Mouse (Mus musculus): ENCODE results near the gene Mgmt.

The Mgmt gene

DNA sequence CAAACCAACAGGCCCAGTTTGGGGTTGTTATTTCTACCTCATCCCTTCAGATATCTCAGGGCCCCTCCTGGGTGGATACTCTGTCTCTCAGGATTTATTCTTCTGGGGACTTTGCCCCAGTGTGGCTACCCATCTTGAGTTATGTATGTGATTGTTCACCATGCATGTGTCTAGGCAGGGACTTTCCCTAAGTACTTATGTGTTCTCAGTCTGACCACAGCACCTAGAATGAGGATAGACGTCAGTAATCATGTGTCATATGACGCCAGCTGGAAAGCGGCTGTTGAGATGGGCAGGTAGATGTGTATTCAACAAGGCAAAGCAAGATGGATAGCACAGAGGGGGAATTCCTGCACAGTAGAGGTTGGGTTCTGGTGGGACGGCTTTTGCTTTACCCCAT lies 217.7 kb downstream of the Mgmt start:
- no peak for DNase-seq (ENCODE audit: low spot score in 2 of 2)

DNA sequence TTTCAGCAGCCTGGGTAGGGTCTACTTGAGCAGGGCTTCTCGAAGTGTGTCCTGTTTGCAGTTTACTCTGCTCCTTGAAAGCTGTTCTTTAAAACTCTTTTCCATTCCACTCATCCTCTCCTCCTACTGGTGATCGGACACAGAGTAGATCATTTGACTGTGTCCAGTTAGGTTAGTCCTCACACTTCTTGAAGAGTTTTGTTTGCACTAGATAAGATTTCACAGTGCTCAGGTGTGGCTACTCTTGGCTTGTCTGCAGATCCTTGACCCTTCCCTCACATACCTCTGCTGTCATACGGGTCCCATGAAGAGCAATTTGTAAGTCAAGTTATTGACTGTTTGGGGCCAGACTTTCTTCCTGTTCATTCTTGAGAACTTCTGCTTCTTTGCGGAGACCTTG lies 221.8 kb downstream of the Mgmt start:
- no peak for DNase-seq (ENCODE audit: low spot score in 2 of 2)

DNA sequence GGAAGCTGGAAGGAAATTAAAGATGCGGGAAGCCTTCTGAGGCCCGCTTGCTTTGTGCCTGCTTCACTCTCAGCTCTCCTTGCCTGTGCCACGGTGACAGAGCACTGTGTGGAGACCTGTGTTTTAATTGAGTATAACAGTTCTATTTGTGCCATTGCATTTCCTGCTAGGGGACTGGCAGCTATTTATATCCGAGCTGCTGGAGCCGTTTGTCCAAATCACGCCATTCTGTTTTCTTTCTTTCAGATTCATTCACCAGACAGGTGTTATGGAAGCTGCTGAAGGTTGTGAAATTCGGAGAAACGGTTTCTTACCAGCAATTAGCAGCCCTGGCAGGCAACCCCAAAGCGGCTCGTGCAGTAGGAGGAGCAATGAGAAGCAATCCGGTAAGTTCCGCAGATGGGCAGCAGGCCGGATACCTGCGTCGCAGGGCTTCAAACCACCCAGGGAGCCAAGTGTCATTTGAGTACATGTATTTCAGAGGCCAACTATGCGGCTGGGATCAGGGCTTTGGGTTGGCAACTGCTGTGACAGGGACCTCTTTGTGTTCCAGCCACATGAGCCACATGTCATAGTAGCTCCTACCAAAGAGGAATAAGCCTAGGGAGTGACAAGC lies 226.9 kb downstream of the Mgmt start:
- DNase-seq (ENCODE audit: low spot score in 2 of 2) = no peak

DNA sequence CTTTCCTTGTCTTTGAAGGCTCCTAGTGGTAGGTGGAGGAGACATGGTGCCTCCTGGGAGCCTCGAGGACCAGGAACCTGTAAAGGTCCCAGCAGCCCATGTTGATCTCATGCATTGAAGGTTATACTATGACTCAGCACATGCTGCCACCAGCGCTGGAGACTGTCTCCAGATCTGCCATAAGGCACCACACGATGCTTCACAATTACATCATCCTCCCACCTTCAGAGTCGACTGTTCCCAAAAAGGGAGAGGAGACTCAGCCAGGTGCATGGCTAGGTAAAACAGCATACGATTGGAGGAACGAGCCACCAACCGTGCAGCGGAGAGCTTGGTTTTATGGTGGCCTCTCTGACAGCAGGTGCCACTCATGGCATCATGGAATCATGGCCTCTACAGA lies 234.3 kb downstream of the Mgmt start:
- no peak for DNase-seq (ENCODE audit: low spot score in 2 of 2)

DNA sequence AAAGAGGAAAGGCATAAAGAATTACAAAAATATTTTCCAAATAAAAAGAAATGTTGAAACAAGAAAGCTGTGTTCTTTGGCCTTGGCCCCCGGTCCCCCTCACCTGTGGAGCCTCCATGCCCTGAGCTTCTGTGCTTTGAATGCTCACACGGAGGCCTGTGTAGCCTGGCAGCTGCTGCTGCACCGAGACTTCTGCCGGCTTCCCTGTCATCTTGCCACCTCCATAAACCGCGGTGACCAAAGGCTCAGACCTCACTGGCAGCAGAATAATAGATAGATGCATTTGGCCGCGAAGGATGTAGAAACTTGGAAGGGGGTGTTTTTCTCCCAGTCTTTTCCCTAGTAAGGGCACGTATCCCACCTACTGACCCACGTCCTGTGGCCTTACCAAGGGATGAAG lies 235.8 kb downstream of the Mgmt start:
- no peak for DNase-seq (ENCODE audit: low spot score in 2 of 2)

DNA sequence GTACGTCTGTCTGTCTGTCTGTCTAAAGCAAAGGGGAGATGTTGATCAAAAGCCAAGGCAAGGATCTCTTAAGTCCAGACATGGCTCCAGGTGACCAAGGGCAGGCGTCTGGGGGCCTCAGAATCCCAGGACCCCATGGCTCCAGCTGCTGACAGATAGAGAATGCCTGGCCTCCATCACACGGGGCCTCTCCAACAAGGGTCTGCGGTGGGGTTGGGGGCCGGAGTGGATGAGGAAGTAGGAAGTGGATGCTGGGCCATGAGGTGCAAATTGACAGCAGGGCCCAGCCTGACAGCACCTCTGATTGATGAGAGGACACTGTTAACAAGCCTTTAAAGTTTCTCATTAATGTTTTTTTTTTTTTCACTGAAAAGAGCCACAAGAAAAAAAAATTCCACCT lies 237.5 kb downstream of the Mgmt start:
- no peak for DNase-seq (ENCODE audit: low spot score in 2 of 2)

DNA sequence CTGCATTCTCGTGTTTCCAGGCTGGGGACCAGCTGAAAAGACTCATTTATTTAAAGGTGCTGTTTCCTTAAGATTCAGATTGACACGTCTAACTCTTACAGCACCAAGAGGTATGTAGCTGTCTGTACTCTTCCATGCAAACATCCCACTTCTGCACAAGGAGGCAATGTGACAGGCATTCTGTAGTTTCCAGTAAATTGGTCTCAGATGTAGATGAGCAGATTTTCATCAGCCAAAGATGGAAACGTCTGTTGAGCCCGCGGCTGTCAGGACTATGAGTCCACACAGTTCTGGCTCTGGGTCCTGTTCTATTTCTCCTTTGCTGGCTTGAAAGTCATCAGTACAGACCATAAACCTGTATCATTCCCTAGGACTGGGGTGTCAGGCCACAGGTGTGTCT lies 243.7 kb downstream of the Mgmt start:
- DNase-seq (ENCODE audit: low spot score in 2 of 2) = no peak

DNA sequence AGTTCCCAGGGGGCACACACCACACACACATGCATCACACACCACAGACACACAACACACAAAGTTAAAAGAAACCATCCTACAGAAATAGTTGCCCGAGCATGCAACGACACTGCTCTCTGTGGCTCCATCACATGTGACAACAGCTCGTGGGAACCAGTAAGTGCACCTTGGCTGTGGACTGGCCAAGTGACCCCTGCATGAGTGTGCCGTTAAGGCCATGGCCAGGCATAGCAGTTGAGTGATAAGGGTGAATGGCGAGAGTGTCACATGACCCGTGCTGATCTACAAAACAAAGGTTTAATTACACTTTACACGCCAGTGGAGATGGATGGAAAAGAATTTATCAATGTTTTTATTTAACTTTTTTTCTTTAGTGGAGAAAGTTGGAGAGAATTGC lies 245.9 kb downstream of the Mgmt start:
- no peak for DNase-seq (ENCODE audit: low spot score in 2 of 2)

DNA sequence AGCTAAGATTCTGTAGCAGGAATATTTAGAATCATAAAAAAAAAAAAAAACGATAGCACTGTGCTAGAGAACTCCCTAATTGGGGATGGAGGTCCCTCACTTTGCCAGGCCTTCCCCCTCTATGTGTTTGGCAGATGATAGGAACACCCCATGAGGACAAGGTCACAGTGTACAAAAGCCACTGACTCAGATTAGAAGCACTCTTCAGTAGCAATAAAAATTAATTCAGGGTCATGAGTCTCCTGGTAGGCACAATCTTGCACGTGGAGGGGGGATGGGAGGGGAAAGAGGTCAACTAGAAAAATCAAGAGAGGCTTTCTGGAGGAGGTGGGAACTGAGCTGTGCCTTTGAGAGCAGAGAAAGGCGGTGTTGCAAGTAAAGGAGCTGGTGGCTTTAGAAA lies 247.0 kb downstream of the Mgmt start:
- no peak for DNase-seq (ENCODE audit: low spot score in 2 of 2)

DNA sequence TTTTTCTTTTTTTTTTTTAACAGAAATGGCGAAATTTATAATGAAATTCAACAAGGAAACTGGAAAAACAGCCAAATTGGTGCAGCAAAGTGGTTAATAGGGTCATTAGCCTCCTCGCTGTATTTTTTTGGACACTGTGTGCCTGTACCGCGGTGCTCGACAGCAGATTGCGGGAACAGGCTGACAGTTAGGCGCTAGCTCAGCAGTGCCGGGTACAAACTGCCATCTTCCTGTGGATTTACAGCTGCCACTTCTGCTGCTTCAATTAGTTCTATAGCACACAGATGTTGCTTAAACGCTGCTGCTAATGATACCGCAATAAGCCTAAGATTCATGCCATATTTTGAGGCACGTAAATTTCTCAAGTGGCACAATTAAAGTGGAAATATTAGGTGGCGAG lies 252.7 kb downstream of the Mgmt start:
- DNase-seq (ENCODE audit: low spot score in 2 of 2) = no peak

DNA sequence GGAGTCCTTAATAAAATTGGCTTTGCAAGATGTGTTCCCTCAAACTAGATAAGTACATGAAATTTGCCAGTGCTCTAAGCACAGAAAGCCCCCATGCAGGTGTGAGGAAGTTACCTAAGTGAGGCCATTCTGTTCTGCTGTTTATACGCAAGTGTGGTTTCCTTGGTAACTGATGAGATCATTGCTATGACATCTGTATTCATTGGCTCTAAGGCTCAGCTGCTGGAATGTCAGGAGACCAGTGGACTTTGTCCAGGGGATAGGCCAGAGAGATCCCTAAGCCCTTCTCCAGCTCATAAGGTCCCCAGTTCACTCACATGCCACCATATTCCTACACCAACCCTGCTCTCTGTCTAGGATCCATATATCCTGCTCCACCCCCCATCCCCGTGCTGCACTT lies 257.4 kb downstream of the Mgmt start:
- DNase-seq (ENCODE audit: low spot score in 2 of 2) = no peak

DNA sequence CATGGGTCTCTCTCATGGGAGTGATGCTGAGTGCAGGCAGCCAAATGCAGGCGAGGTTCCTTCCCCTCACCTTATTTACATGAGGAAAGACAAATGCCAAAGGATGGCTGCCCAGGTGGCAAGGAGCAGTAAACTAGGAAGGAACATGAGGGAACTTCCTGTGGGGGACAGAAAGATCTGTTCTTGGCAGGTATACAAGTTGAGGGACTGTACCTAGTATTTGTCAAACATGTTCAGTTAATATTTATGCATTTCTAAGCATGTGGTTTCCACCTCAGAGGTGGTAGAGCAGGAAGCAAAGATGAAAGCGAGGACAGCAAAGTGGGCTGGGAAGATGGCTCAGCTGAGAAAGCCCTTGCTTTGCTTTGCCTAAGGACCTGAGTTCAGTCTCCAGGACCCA lies 260.2 kb downstream of the Mgmt start:
- no peak for DNase-seq (ENCODE audit: low spot score in 2 of 2)

DNA sequence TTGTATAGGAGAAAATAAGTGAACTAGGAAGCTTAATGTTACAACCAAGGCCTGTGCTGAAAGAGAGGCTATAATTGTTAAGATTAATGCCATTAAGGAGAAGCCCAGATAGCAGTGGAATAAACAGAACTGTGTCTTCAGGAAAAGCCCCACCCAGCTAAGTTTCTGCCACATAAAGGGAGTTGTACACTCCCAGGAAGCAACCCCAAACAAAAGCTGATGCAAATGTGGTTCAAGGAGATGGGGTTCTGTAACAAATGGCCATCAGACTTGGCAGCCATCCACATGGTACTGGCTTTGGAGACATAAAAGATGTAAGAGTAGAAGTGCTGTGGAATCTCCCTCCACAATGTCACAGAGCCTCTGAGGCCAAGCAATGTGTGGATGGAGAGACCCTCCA lies 264.7 kb downstream of the Mgmt start:
- DNase-seq (ENCODE audit: low spot score in 2 of 2) = no peak

DNA sequence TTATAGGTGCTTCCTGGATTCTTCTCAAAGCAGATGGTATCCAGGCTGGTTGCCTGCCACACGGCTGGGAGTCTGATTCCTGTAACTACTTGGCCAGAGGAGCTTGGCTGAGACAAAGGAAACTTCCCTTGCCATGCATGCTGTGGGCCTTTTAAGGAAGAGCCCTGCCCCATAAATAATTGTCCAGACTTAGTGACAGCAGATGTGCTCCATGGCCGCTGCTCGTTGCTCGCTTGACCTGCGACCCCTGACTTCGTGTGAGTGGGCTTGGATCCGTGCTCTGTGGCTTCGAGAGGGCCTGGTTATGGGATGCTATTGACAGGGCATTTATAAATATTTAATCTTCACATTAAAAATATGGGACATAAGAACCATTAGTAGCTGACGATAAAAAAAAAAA lies 277.9 kb downstream of the Mgmt start:
- DNase-seq (ENCODE audit: low spot score in 2 of 2) = no peak

Measured in spleen, postnatal 14 days (tissue).